Mouse (Mus musculus) heart, embryonic 12.5 days (tissue): ENCODE data around the gene Rgs12. TPM values are rescaled to one million over a fixed set of nuclear protein-coding genes. Genes with fewer than 3 reads are reported as not detected.

Experiments
- ATAC-seq: fragments of 200-750 bp; cut with Nextera tagmentation; 2 replicates; pipeline ENCODE4 v1.8.0; 2017; ENCODE audit warnings: moderate TSS enrichment, moderate library complexity; ENCODE audit not compliant: insufficient number of reproducible peaks, low FRiP score
- H3K27ac ChIP-seq: fragments of 300-500 bp; sonication (generic); 2 replicates; pipeline ENCODE4 v1.5.1; 2016; ENCODE audit warnings: mild to moderate bottlenecking, moderate library complexity; ENCODE audit not compliant: poor library complexity, severe bottlenecking
- H3K27me3 ChIP-seq: fragments of 300-500 bp; sonication (generic); replicated peaks from 2 replicates; pipeline ENCODE4 v1.6.1; 2016; ENCODE audit warnings: mild to moderate bottlenecking, moderate library complexity
- H3K36me3 ChIP-seq: fragments of 300-500 bp; sonication (generic); 2 replicates; pipeline ENCODE4 v1.6.1; 2016; ENCODE audit warnings: mild to moderate bottlenecking, moderate library complexity
- H3K4me1 ChIP-seq: fragments of 300-500 bp; sonication (generic); replicated peaks from 2 replicates; pipeline ENCODE4 v1.6.1; 2016; ENCODE audit warnings: mild to moderate bottlenecking
- H3K4me2 ChIP-seq: fragments of 300-500 bp; sonication (generic); 2 replicates; pipeline ENCODE4 v1.6.1; 2016; ENCODE audit warnings: mild to moderate bottlenecking, moderate library complexity
- H3K4me3 ChIP-seq: fragments of 300-500 bp; sonication (generic); 2 replicates; pipeline ENCODE4 v1.5.1; 2016; ENCODE audit warnings: mild to moderate bottlenecking
- H3K9ac ChIP-seq: fragments of 300-500 bp; sonication (generic); 2 replicates; pipeline ENCODE4 v1.6.1; 2016; ENCODE audit warnings: mild to moderate bottlenecking, moderate library complexity
- H3K9me3 ChIP-seq: fragments of 300-500 bp; sonication (generic); replicated peaks from 2 replicates; pipeline ENCODE4 v1.6.1; 2016; ENCODE audit warnings: mild to moderate bottlenecking, moderate library complexity
- WGBS: fragments of 180-500 bp; shearing (Covaris S2); methylation state at CpG from one replicate; pipeline ENCODE4 v1.1.7; 2016; 5-methylcytosine and 5-hydroxymethylcytosine counted together
- polyA plus RNA-seq: library from polyadenylated mRNA; unstranded; fragments of >200 nt; fragmentation: Nextera tagmentation; extraction: Ambion mirVana; gene quantifications from 2 replicates; pipeline ENCODE4 v1.2.1, GENCODE M21; 2016

Gene Rgs12
- polyA plus RNA-seq, 1 experiment from 2014 or later: 35.6 TPM

DNA sequence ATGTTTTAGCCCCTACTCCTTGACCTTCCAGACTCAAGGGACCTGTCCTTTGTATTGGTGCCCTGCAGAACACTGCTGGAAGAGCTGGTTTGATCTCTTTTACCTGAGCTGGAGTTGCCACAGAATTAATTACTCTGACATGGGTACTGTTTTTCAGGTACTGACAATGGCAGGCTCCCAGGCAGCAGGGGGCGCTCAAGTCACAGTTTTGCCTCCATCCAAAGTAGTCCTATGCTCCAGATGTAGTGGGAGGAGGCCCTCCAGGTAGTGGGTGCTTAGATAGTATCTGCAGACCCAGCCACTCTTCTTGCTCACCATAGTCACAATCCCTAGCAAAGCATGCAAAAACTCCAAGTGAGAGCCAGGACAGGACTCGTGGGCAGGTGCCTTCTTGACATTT, 36.6 kb downstream of the Rgs12 start:
- Histone ChIP-seq H3K27ac (no peak overlapping the region), H3K9ac (no peak overlapping the region), H3K4me2 (no peak overlapping the region), H3K4me1 (peaks cover 47% of the 10 kb centered on the region), H3K4me3 (no peak overlapping the region), H3K9me3 (no peaks in the 10 kb centered on the region), H3K27me3 (no peaks in the 10 kb centered on the region), H3K36me3 (peaks cover 36% of the 10 kb centered on the region)
- WGBS: 39% methylated on average over 2 of the region's 2 CpGs
- ATAC-seq: peak; percentile 52; the same call in 1 of the 2 replicates

DNA sequence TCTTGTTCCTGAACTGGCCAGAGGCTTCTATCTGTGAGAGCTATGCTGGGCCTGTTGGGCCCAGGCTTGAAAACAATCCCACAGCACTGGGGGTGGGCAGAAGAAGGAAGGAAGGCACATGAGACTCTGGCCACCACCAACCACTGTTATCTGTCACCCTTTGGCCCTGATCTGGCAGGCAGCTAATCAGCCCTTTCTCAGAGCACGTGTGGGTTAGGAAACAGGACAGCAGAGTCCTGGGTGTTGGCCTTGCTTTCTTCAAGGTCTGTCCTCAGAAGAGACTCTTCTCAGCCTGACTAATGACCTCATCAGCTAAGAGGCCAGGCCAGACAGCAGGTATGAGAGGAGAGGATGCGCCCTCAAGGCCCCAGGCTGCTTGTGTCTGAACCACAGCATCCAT, 38.2 kb downstream of the Rgs12 start:
- no peak overlapping the region for H3K4me3 ChIP-seq
- no peaks in the 10 kb centered on the region for H3K27me3 ChIP-seq
- no peaks in the 10 kb centered on the region for H3K9me3 ChIP-seq
- H3K9ac ChIP-seq: no peak overlapping the region
- H3K27ac ChIP-seq: no peak overlapping the region
- H3K4me1 ChIP-seq: peaks cover 50% of the 10 kb centered on the region
- peaks cover 40% of the 10 kb centered on the region for H3K36me3 ChIP-seq
- WGBS: 48% methylated on average over 2 of the region's 2 CpGs
- H3K4me2 ChIP-seq: no peak overlapping the region
- no peak; the same call in 1 of the 2 replicates for ATAC-seq

DNA sequence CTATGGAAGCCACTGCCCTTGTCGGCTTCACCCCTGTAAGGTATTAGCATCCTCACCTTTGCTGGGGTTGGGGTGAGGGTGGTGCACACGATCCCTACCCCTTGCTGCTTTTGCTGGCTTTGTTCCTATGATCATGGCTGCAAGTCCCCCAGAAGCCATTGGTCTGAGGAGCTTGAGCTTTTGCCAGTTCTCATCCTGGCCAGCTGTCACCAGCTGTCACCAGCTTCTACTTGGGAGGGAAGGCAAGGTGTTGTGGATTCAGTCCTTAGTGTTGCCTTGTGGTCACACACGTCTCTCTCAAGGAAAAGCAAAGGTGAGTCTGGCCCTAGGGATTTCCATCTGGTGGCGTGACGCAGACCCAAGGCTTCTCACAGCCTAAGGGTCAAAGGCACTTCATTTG, 39.4 kb downstream of the Rgs12 start:
- WGBS: 82% methylated on average over 5 of the region's 5 CpGs
- peaks cover 58% of the 10 kb centered on the region for H3K4me1 ChIP-seq
- no peak overlapping the region for H3K27ac ChIP-seq
- H3K4me3 ChIP-seq: no peak overlapping the region
- ATAC-seq: no peak
- peaks cover 34% of the 10 kb centered on the region for H3K36me3 ChIP-seq
- no peaks in the 10 kb centered on the region for H3K27me3 ChIP-seq
- H3K9me3 ChIP-seq: no peaks in the 10 kb centered on the region
- no peak overlapping the region for H3K9ac ChIP-seq
- no peak overlapping the region for H3K4me2 ChIP-seq

DNA sequence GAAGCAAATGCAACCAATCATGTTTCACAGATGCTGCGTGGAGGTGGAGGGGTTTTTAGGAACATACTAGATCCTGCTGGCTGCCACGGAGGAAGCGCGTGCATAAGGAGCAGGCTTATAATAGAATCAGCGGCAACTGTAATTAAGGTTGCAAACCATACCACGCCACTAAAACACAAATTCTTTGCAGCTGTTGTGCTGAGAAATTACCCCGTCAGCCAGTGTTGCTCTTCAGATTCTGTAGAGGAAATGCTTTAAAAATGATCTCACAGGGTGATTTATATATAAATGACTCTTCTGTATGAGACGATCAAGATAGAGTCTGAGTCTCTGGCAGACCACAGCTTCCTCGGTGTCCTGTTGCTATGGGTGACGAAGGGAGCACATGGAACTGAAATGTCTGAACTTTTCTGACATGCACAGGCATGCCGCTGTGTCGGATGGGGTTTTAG, 40.1 kb downstream of the Rgs12 start:
- peaks cover 31% of the 10 kb centered on the region for H3K36me3 ChIP-seq
- no peak overlapping the region; the same call in 1 of the 2 replicates for H3K27ac ChIP-seq
- H3K4me3 ChIP-seq: no peak overlapping the region
- H3K27me3 ChIP-seq: no peaks in the 10 kb centered on the region
- ATAC-seq: no peak
- H3K9me3 ChIP-seq: no peaks in the 10 kb centered on the region
- WGBS: 68% methylated on average over 12 of the region's 12 CpGs
- no peak overlapping the region for H3K9ac ChIP-seq
- H3K4me2 ChIP-seq: no peak overlapping the region
- H3K4me1 ChIP-seq: peaks cover 58% of the 10 kb centered on the region

DNA sequence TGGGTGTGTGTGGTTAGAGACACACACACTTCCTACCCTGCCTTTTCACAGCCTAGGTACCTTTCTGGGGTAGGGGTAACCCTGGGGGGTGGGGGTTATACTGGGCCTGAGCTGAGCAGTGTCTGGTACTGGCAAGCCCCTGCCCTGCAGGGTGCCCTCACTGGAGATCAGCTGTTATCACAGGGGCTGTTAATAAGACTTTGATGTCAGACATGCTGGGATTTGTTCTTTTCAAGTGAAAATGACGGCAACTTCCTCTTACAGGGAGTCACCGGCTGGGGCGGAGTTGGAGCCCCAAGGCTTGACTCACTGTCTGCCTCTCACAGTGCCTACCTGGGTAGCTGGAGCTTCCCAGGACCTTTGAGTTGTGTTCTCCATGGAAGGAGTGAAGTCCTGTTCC, 49.5 kb downstream of the Rgs12 start:
- Histone ChIP-seq H3K4me2 (no peak overlapping the region), H3K27ac (no peak overlapping the region)
- WGBS: 33% methylated on average over 3 of the region's 3 CpGs

DNA sequence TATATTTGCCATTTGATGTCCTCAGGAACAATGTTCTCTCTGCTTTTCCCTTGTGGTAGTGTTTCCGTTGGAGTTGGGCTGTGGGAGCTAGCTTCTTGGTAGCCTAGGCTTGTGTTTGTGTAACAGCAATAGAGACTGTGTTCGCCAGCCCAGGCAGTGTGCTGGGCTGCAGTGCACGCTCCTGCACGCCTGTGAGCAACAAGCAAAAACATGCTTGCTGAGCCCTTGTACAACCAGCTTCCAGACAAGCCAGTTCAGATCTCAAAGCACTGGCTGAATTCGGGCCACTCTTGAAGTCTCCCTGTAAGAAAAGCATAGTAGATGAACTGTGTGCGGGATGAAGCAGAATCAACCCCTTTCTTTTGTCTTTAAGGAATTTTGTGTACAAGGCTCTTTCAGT, 50.0 kb downstream of the Rgs12 start:
- no peak for ATAC-seq
- no peak overlapping the region for H3K9ac ChIP-seq
- peaks cover 44% of the 10 kb centered on the region for H3K4me1 ChIP-seq
- no peak overlapping the region for H3K27ac ChIP-seq
- no peak overlapping the region for H3K4me3 ChIP-seq
- H3K27me3 ChIP-seq: no peaks in the 10 kb centered on the region
- H3K36me3 ChIP-seq: 0 out of 2 replicates have a peak, but pooled peaks cover 5% of the 10 kb centered on the region
- H3K9me3 ChIP-seq: no peaks in the 10 kb centered on the region
- H3K4me2 ChIP-seq: no peak overlapping the region
- WGBS: 76% methylated on average over 6 of the region's 6 CpGs

More for the DNA sequence above, 49.5 kb downstream of the Rgs12 start:
- ATAC-seq: no peak; the same call in 1 of the 2 replicates
- Histone ChIP-seq H3K27me3 (no peaks in the 10 kb centered on the region), H3K4me3 (no peak overlapping the region), H3K4me1 (peaks cover 38% of the 10 kb centered on the region), H3K9ac (no peak overlapping the region), H3K9me3 (no peaks in the 10 kb centered on the region), H3K36me3 (0 out of 2 replicates have a peak, but pooled peaks cover 8% of the 10 kb centered on the region)

DNA sequence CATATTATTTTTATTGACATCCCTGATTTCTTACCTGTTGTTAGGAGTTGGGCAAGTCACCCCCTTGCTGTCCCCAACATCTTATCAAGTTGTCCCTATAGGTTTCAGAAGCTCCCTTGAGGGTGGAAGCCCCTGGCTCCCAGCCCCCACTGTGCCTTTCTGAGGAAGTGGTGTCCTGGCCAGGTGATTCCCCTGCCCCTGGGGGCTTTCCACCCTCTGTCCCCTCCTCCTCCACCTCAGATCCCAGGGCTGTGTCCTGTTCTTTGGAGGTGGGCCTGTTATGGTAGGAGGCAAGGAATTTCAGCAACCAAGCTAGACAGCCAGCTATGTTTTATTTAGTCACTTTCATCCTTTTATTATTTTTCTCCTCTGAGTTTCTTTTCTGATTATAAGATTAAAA, 51.1 kb downstream of the Rgs12 start:
- H3K9me3 ChIP-seq: no peaks in the 10 kb centered on the region
- ATAC-seq: no peak
- H3K27ac ChIP-seq: no peak overlapping the region
- no peak overlapping the region for H3K4me2 ChIP-seq
- no peak overlapping the region for H3K4me3 ChIP-seq
- H3K9ac ChIP-seq: no peak overlapping the region
- H3K4me1 ChIP-seq: peaks cover 46% of the 10 kb centered on the region
- H3K27me3 ChIP-seq: no peaks in the 10 kb centered on the region
- H3K36me3 ChIP-seq: no peaks in the 10 kb centered on the region; the same call in 1 of the 2 replicates

DNA sequence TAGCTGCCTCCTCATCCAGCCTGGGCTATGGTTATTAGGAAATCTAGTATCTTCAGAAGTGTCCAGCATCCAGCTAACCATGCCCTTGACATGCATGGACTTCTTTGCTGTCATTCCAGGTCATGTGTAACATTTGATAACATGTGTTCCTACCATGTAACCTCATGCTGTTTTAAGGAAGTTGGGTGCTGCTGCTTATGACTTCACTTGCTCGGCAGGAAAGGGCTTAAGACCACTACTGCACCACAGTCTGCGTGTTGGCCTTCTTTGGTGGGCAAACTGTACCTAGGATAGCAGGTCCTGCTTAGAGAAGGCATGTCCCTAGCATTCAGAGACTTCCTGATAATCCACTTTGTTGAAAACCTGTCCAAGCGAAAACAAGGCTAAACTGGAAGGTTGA, 51.9 kb downstream of the Rgs12 start:
- H3K4me3 ChIP-seq: no peak overlapping the region
- H3K9me3 ChIP-seq: no peaks in the 10 kb centered on the region
- no peak overlapping the region for H3K9ac ChIP-seq
- H3K36me3 ChIP-seq: peaks cover 8% of the 10 kb centered on the region
- H3K27ac ChIP-seq: no peak overlapping the region
- H3K4me2 ChIP-seq: no peak overlapping the region
- no peak for ATAC-seq
- no peaks in the 10 kb centered on the region for H3K27me3 ChIP-seq
- 71% methylated on average over 3 of the region's 3 CpGs for WGBS
- peaks cover 46% of the 10 kb centered on the region for H3K4me1 ChIP-seq

DNA sequence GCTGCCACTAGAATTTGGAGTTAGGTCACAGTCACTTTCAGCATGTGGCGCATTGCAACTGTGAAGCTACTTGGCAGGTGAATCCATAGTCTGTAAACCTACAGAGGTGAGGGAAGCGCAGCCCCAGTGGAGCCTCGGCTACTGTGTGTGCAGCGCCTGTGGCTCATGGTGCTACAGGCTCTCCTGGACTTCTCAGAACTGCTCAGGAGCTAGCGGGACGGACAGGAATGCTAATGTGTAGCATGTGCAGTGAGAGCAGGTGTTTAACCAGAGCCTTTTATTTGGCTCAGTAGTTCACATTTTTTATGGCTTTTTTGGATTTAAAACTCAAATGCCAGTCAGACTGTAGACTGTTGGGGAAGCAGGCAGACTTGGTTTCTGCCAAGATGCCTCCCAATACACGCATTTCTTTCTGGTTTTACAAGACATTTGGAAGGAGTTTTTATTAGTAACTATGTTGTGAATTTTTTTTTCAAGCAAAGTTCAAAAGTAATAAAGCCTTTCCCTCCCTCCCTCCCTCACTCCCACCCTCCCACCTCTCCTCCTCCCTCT, 54.4 kb downstream of the Rgs12 start:
- peaks cover 42% of the 10 kb centered on the region for H3K4me1 ChIP-seq
- H3K9me3 ChIP-seq: no peaks in the 10 kb centered on the region
- ATAC-seq: no peak
- 80% methylated on average over 7 of the region's 7 CpGs for WGBS
- H3K9ac ChIP-seq: no peak overlapping the region
- H3K27me3 ChIP-seq: no peaks in the 10 kb centered on the region
- peaks cover 20% of the 10 kb centered on the region for H3K36me3 ChIP-seq
- H3K4me2 ChIP-seq: no peak overlapping the region
- no peak overlapping the region for H3K4me3 ChIP-seq
- peak overlapping the region; percentile 36; the same call in 1 of the 2 replicates for H3K27ac ChIP-seq

DNA sequence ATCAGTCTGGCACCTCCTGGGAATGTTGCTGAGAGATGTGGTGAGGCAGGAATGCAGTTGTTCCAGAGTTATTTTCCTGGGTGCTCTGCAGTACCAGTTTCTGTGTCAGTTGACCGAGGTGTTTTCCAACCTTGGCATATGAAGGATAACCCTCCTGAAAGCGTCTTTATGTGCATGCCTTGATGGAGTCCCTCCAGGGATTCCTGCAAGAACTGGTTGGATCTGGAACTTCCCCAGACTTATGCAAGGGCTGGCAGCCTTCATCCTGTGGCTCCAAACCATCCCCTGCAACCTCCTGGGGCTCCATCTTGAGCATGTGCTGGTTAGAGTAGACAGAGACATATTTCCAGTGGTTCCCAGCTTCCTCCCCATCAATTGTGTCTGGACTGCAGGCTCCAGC, 55.5 kb downstream of the Rgs12 start:
- no peak overlapping the region for H3K27ac ChIP-seq
- no peaks in the 10 kb centered on the region for H3K9me3 ChIP-seq
- ATAC-seq: no peak
- H3K27me3 ChIP-seq: no peaks in the 10 kb centered on the region
- H3K36me3 ChIP-seq: peaks cover 20% of the 10 kb centered on the region
- no peak overlapping the region for H3K4me3 ChIP-seq
- H3K9ac ChIP-seq: no peak overlapping the region
- H3K4me2 ChIP-seq: no peak overlapping the region
- H3K4me1 ChIP-seq: peaks cover 48% of the 10 kb centered on the region
- WGBS: 85% methylated on average over 2 of the region's 2 CpGs

DNA sequence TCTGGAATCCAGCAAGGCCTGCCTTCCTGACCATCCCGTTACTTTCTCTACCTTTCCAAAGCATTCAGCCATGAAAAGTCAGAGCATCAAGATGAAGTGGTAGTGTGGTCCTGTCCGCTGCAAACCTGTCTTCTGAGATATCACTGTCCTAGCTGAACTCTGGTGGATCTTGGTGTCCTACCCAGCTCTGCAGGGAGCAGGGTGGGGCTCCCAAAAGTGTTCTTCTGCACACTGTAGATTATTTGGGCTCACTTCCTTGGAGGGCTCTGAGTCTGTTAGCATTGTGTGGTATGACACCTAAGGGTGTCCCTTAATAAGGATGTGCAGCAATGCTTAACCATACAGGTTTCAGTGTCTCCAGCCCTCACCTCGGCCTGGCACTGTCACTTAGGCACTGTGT, 56.4 kb downstream of the Rgs12 start:
- Histone ChIP-seq H3K36me3 (peaks cover 20% of the 10 kb centered on the region), H3K4me2 (no peak overlapping the region), H3K27me3 (no peaks in the 10 kb centered on the region), H3K4me1 (peaks cover 48% of the 10 kb centered on the region), H3K9me3 (no peaks in the 10 kb centered on the region), H3K27ac (no peak overlapping the region), H3K4me3 (no peak overlapping the region), H3K9ac (no peak overlapping the region)
- 85% methylated on average over 3 of the region's 3 CpGs for WGBS
- ATAC-seq: no peak

DNA sequence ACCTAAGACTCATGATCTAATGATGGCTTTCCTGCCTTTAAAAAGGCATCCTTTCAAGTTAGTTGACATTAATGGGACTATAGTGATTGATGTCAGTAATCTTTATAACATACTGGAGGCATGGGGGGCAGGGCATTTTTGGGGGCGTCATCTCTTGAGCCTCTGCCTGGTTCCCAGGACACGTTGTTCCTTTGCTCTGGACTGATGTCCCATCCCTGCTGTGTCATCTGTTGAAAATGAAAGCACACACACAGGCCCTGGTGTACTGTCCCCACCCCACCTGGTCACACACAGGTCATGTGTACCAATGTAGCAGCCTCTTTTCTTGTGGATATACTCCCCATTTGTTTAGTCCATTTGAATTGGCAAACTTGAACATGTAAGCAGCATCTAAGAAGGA, 57.4 kb downstream of the Rgs12 start:
- Histone ChIP-seq H3K4me3 (no peak overlapping the region), H3K27ac (no peak overlapping the region), H3K36me3 (peaks cover 24% of the 10 kb centered on the region), H3K9ac (no peak overlapping the region), H3K27me3 (no peaks in the 10 kb centered on the region), H3K9me3 (no peaks in the 10 kb centered on the region), H3K4me1 (peaks cover 43% of the 10 kb centered on the region), H3K4me2 (no peak overlapping the region)
- WGBS: 83% methylated on average over 2 of the region's 2 CpGs
- ATAC-seq: no peak
